Mouse (Mus musculus): Measurements from ENCODE around the gene Apbb1ip. TPM values are rescaled to one million over a fixed set of nuclear protein-coding genes. Genes with fewer than 3 reads are reported as not detected.

The Apbb1ip gene
- polyA plus RNA-seq, 1 experiment from 2014 or later: 1.2 TPM

DNA sequence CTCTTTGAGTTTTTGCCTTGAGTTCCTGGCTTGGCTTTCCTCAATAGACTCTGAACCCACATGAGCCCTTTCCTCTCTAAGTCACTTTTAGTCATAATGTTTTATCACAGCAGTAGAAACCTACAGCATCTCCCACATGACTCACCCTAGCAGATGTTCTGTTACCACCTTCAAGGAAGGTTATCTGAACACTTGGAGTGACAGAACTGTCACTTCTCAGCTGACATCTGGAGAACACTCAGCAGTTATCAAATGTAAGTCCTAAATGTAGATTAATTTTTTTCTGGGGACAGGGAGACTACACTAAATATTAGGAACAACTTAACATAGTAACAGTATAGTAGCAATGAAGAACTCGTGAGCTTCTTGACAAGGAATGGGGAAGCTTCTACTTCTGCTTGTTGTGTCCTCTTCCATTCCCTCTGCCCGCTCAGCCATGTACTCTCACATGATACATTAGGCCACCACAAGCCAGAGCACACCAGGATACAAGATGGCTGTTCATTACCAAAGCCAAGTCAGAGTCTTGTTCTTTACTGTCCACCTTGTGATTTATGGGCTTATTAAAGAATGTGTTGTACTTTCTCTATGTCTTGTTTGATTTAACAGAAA lies 25.6 kb downstream of the Apbb1ip start:
- no peak overlapping the region for H3K9ac ChIP-seq
- H3K4me2 ChIP-seq: no peak overlapping the region
- no peaks in the 10 kb centered on the region for H3K27me3 ChIP-seq
- WGBS: 85% methylated on average over 2 of the region's 2 CpGs
- no peaks in the 10 kb centered on the region for H3K36me3 ChIP-seq
- peaks cover 7% of the 10 kb centered on the region for H3K9me3 ChIP-seq
- no peak for ATAC-seq (ENCODE audit: low read depth)
- H3K27ac ChIP-seq (replicated peaks): no peak overlapping the region
- H3K4me3 ChIP-seq: no peak overlapping the region
- H3K4me1 ChIP-seq (replicated peaks): no peaks in the 10 kb centered on the region

DNA sequence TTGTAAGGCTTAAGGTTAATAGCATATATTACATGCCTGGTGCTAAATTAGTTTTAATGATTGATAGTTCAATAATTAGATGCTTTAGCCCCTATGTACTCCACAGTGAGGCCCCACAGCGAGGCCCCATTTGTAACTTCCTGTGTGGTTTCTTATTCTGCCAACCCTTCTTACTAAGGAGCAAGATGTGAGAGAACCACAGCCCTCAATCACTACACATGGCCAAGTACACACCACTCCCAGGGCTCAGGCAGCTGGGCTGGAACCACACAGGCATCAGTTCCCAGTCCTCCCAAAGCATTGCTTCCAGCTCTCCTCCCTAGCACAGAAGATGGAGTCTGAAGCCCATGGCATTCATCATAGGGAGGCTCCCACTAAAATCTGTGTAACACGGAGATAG lies 31.7 kb downstream of the Apbb1ip start:
- Histone ChIP-seq H3K9me3 (no peaks in the 10 kb centered on the region), H3K4me1 (replicated peaks) (no peaks in the 10 kb centered on the region), H3K9ac (no peak overlapping the region), H3K27me3 (no peaks in the 10 kb centered on the region), H3K27ac (replicated peaks) (no peak overlapping the region), H3K4me2 (no peak overlapping the region), H3K4me3 (no peak overlapping the region), H3K36me3 (no peaks in the 10 kb centered on the region)
- WGBS: 90% methylated on average over 2 of the region's 2 CpGs
- ATAC-seq (ENCODE audit: low read depth): no peak

DNA sequence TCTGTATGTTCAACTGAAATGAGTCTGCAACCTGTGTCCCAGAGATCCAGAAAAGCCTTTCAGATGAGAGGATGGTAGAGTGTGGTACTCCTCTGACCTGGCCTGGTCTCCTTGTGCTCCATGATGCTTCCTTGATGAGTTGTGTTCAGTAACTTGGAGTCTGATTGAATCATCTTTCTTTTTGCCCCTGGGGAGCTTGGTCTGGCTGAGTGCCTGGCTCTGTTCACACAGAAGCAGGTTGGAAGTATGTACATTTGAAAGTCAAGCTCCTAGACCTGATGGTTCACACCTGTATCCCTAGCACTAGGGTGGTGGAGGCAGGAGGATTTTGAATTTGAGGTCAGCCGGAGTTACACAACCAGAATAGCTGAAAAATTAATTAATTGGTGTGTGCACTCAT lies 32.7 kb downstream of the Apbb1ip start:
- no peak overlapping the region for H3K9ac ChIP-seq
- no peak overlapping the region for H3K27ac ChIP-seq (replicated peaks)
- no peak for ATAC-seq (ENCODE audit: low read depth)
- no peaks in the 10 kb centered on the region for H3K27me3 ChIP-seq
- no peaks in the 10 kb centered on the region for H3K36me3 ChIP-seq
- H3K4me2 ChIP-seq: no peak overlapping the region
- WGBS: 88% methylated on average over 1 of the region's 1 CpGs
- H3K4me1 ChIP-seq (replicated peaks): no peaks in the 10 kb centered on the region
- no peak overlapping the region for H3K4me3 ChIP-seq
- no peaks in the 10 kb centered on the region for H3K9me3 ChIP-seq

DNA sequence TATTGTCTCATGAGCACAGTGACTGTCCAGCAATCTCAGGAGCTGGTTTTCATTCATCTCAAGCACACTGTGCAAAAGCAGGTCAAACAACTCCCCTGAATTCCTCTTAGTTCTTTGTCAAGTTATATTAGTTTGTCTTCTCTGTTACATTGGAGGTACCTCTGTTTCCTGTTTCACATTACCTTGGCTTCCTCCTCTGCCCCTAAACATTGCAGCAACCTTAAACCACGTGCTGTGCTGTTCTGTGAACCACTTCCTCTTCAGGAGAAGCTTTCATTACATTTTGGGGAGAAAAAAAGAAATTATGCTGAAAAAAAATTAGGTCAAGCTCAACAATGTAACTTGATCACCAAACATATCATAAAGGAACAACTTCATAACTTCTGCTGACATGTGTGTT lies 33.4 kb downstream of the Apbb1ip start:
- no peaks in the 10 kb centered on the region for H3K9me3 ChIP-seq
- no peak for ATAC-seq (ENCODE audit: low read depth)
- no peak overlapping the region for H3K27ac ChIP-seq (replicated peaks)
- H3K27me3 ChIP-seq: no peaks in the 10 kb centered on the region
- no peaks in the 10 kb centered on the region for H3K4me1 ChIP-seq (replicated peaks)
- no peaks in the 10 kb centered on the region for H3K36me3 ChIP-seq
- H3K4me3 ChIP-seq: no peak overlapping the region
- 78% methylated on average over 1 of the region's 1 CpGs for WGBS
- no peak overlapping the region for H3K9ac ChIP-seq
- H3K4me2 ChIP-seq: no peak overlapping the region

DNA sequence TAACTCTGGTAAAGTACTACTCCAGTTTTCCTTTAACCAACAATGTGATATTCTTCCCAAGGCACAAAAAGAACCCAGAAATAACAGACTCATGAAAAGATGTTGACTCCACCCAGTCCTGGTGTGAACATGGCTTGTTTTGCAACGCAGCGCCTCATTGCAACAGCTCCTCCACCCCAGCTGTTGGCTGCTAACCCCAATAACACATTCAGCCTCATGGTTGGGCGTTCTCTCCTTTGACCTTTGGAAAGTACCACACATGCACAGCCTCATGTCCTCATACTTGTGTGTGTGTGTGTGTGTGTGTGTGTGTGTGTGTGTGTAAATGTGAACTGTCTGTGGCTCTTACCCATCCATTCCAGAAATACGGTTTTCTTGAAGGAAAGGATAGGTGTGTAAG lies 37.0 kb downstream of the Apbb1ip start:
- Histone ChIP-seq H3K27ac (replicated peaks) (no peak overlapping the region), H3K9me3 (no peaks in the 10 kb centered on the region), H3K4me2 (no peak overlapping the region), H3K27me3 (no peaks in the 10 kb centered on the region), H3K4me3 (no peak overlapping the region), H3K9ac (no peak overlapping the region), H3K4me1 (replicated peaks) (no peaks in the 10 kb centered on the region), H3K36me3 (no peaks in the 10 kb centered on the region)
- 89% methylated on average over 4 of the region's 4 CpGs for WGBS
- ATAC-seq (ENCODE audit: low read depth): no peak

DNA sequence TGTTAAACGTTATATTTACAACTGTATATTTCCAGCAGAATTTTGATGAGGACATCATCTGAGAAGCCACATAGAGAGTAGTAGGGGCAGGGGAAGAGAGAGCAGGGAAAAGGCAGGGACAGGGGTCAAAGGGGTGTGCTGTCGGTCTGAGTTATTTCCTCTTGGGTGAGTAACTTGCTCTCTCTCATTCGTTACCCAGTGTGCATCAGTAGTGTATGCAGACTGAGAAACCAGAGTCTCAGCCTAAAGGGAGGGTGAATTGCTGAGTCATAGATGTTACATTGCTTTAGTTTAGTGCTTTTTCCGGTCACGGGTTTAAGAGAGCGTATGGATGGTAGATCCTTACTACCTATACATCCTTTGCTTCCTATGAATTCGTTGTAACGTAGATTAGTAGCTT lies 37.6 kb downstream of the Apbb1ip start:
- Histone ChIP-seq H3K36me3 (no peaks in the 10 kb centered on the region), H3K27me3 (no peaks in the 10 kb centered on the region), H3K4me1 (replicated peaks) (no peaks in the 10 kb centered on the region), H3K4me2 (no peak overlapping the region), H3K27ac (replicated peaks) (no peak overlapping the region), H3K9me3 (no peaks in the 10 kb centered on the region), H3K4me3 (no peak overlapping the region), H3K9ac (no peak overlapping the region)
- 85% methylated on average over 8 of the region's 8 CpGs for WGBS
- ATAC-seq (ENCODE audit: low read depth): no peak

DNA sequence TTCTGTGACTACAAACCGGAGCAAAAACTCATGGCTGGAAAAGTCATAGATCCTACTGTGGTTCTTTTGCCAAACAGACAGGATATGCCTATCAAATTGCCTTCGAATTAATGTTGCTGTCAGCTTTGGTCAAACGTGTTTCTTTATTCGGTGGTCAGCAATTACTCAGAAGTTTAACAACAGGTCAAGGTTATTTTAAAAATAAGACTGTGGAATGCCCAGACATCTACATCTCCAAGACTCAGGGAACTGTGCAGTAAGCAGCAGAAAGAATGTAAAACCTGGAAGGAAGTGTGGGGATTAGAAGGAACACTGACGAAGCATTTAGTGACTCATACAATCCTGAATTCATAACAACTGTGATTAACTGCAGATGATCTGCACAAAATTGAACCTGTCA lies 40.0 kb downstream of the Apbb1ip start:
- Histone ChIP-seq H3K4me2 (no peak overlapping the region), H3K4me3 (no peak overlapping the region), H3K36me3 (no peaks in the 10 kb centered on the region), H3K9me3 (no peaks in the 10 kb centered on the region), H3K4me1 (replicated peaks) (no peaks in the 10 kb centered on the region), H3K9ac (no peak overlapping the region), H3K27ac (replicated peaks) (no peak overlapping the region), H3K27me3 (no peaks in the 10 kb centered on the region)
- 85% methylated on average over 5 of the region's 5 CpGs for WGBS
- no peak for ATAC-seq (ENCODE audit: low read depth)

DNA sequence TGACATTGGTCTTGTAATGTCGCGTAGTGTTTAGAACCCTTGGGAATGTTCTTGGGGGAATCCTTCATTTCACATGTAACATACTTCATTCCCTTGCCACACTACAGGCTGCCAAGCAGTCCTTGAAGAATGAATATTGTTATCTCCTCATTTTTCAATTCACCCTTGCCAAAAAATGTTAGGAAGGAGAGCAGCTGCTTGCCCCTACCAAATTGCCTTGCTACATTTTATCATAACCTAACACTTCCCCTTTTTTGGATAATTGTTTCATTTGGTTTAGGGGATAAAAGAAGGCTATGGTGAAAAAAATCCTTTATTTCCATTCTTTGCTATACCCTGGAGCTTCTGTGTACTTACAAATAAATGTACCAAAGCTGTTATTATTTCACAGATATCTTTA lies 41.8 kb downstream of the Apbb1ip start:
- WGBS: 96% methylated on average over 2 of the region's 2 CpGs
- Histone ChIP-seq H3K27me3 (no peaks in the 10 kb centered on the region), H3K4me1 (replicated peaks) (no peaks in the 10 kb centered on the region), H3K27ac (replicated peaks) (no peak overlapping the region), H3K9me3 (no peaks in the 10 kb centered on the region), H3K9ac (no peak overlapping the region), H3K4me2 (no peak overlapping the region), H3K4me3 (no peak overlapping the region), H3K36me3 (no peaks in the 10 kb centered on the region)
- no peak for ATAC-seq (ENCODE audit: low read depth)

DNA sequence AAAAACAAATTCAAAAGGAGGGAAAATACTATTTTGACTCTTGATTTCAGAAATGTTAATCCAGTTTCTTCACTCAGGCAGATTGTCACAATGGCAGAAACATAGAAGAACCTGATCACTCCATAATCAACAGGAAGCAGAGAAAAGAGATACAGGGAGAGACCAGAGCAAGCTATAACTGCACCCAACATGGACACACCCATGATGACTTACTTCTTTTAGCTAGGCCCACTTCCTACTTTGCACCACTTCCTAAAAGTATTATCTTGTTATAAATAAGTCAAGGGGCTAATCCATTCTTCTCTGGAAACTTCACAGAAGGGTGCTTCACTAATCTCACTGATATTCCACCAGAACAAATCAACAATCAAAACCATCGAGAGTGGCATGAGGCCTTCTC lies 42.3 kb downstream of the Apbb1ip start:
- ATAC-seq (ENCODE audit: low read depth): no peak
- Histone ChIP-seq H3K4me1 (replicated peaks) (no peaks in the 10 kb centered on the region), H3K27me3 (no peaks in the 10 kb centered on the region), H3K36me3 (no peaks in the 10 kb centered on the region), H3K9ac (no peak overlapping the region), H3K4me3 (no peak overlapping the region), H3K9me3 (no peaks in the 10 kb centered on the region), H3K27ac (replicated peaks) (no peak overlapping the region), H3K4me2 (no peak overlapping the region)
- 67% methylated on average over 1 of the region's 1 CpGs for WGBS

DNA sequence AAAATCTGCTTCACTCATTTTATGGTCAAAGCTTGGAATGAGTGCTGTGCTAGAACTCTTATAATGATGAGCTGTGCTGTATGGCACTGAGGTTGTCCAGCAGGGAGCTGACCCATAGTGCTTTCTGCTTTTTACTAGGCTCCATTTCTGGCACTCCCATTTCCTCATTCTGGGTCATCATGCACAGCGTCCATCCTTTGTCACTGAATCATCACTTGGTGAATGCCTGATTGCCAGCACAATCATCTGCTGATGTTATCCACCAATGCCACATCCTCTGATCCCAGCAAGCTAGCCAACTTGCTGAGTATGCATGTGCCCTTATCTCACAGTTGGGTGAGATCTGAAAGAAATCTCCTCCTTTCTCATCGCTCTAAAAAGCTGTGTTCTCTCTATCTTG lies 48.4 kb downstream of the Apbb1ip start:
- H3K4me3 ChIP-seq: no peak overlapping the region
- no peak overlapping the region for H3K27ac ChIP-seq (replicated peaks)
- ATAC-seq (ENCODE audit: low read depth): no peak
- H3K9ac ChIP-seq: no peak overlapping the region
- H3K9me3 ChIP-seq: no peaks in the 10 kb centered on the region
- H3K4me2 ChIP-seq: no peak overlapping the region
- H3K36me3 ChIP-seq: no peaks in the 10 kb centered on the region
- H3K27me3 ChIP-seq: no peaks in the 10 kb centered on the region
- 84% methylated on average over 2 of the region's 2 CpGs for WGBS
- no peaks in the 10 kb centered on the region for H3K4me1 ChIP-seq (replicated peaks)

DNA sequence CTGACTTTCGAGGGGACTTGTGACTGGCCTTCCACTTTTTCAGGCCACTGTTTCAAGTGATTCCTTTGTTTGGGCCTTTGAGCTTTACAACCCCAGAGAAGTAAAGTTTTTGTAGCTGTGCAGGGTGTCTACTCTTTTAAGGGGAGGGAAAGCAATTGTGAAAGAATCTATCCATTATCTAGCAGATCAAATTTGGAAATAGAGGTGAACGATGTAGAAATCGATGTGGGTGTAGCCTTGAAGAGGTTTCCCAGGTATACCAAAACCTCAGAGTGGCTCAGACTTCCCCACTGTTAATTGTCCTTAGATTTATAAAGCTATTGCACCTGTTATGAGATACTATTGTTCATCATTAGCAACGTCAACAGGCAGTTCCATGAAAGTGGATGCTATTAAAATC lies 71.6 kb downstream of the Apbb1ip start:
- no peak overlapping the region for H3K4me3 ChIP-seq
- H3K36me3 ChIP-seq: no peaks in the 10 kb centered on the region
- H3K4me1 ChIP-seq (replicated peaks): no peaks in the 10 kb centered on the region
- no peak for ATAC-seq (ENCODE audit: low read depth)
- no peaks in the 10 kb centered on the region for H3K27me3 ChIP-seq
- WGBS: 86% methylated on average over 4 of the region's 4 CpGs
- H3K27ac ChIP-seq (replicated peaks): no peak overlapping the region
- H3K4me2 ChIP-seq: no peak overlapping the region
- H3K9me3 ChIP-seq: no peaks in the 10 kb centered on the region
- H3K9ac ChIP-seq: no peak overlapping the region

DNA sequence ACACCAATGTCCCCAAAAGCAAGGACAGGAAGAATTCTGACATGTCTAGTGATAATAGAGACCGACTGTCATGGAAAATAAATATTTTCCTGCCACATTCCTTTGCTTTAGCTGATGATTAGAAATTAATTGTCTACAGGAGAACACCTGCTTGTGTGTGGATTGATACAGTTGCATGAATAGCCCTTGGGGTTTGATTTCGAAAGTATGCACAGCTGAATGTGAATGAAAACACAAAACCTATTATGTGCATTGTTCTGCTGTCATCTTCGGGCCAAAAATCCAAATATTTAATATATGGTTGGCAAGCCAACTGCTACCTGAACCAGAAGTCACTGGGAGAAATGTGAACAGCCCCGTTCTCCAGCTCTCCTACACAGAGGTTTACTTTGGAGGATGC lies 78.0 kb downstream of the Apbb1ip start:
- ATAC-seq (ENCODE audit: low read depth): no peak
- H3K4me2 ChIP-seq: no peak overlapping the region
- no peak overlapping the region for H3K9ac ChIP-seq
- no peak overlapping the region for H3K27ac ChIP-seq (replicated peaks)
- no peaks in the 10 kb centered on the region for H3K9me3 ChIP-seq
- no peaks in the 10 kb centered on the region for H3K4me1 ChIP-seq (replicated peaks)
- WGBS: 81% methylated on average over 4 of the region's 4 CpGs
- H3K4me3 ChIP-seq: no peak overlapping the region
- H3K27me3 ChIP-seq: no peaks in the 10 kb centered on the region
- no peaks in the 10 kb centered on the region for H3K36me3 ChIP-seq

DNA sequence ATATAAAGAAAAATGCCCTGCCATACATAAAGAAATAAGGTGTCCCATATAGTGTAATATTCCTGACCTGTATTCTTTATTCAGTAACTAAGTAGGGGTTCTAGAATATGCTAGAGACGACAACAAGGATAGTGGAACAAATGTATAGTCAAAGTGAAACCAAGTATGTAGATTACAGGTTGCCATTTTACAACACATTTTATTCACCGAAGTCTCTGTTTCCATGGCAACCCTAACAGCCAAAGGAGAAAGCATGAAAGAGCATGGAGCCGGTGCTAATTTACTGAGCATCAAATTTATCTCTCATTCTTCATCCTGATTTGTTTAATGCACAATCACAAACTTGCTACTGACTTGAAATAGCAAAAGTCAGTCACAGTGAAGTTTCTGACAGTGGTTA lies 83.6 kb downstream of the Apbb1ip start:
- Histone ChIP-seq H3K4me3 (no peak overlapping the region), H3K27me3 (no peaks in the 10 kb centered on the region), H3K4me1 (replicated peaks) (0 out of 2 replicates have a peak, but pooled peaks cover 4% of the 10 kb centered on the region), H3K36me3 (no peaks in the 10 kb centered on the region), H3K4me2 (no peak overlapping the region), H3K27ac (replicated peaks) (no peak overlapping the region), H3K9me3 (no peaks in the 10 kb centered on the region), H3K9ac (no peak overlapping the region)
- WGBS: 25% methylated on average over 3 of the region's 3 CpGs
- no peak for ATAC-seq (ENCODE audit: low read depth)
